In genomic region chr11:106254767-106255166, GRCm38 (mm10) we compare ENCODE assay signal across 9 mouse cellular contexts. TPM values are rescaled to one million over a fixed set of nuclear protein-coding genes. Genes with fewer than 3 reads are reported as not detected.
DNase-seq lines count a peak whose midpoint lies in the region; ATAC-seq and TF ChIP-seq lines count a peak whose summit lies in the region.
"Had no signal": no experiment of that assay in that cellular context is flagged by ENCODE, and none has a peak within 500 bp of the region (broad histone marks: within the 10 kb centered on the region; RNA-seq: fewer than 3 reads in every experiment).

No protein-coding gene starts in this region.

- in situ Hi-C loops in ES-E14 (cut with MboI; ENCODE audit: low sequenced_read_pairs in 2 of 2, unreplicated experiment in 2 of 2) = no loop called here

- peak overlapping the region; percentile 86 for H3K4me3 ChIP-seq in heart, embryonic 12.5 days
- peak overlapping the region; percentile 96 to 100 for H3K4me3 ChIP-seq in ES-E14 (ENCODE audit: insufficient read depth in 1 of 2, low read depth in 1 of 2, low read length in 2 of 2, poor library complexity in 1 of 2, severe bottlenecking in 1 of 2)
- H3K4me3 ChIP-seq in hindbrain, embryonic 10.5 days = peak overlapping the region; percentile 69
- peak overlapping the region; percentile 91 for H3K4me3 ChIP-seq in midbrain, embryonic 10.5 days

- DNase-seq in heart, adult 18-20 months = no peak
- no peak for DNase-seq in ES-E14 (ENCODE audit: low read depth, low spot score)
- DNase-seq in hindbrain, embryonic 10.5 days (ENCODE audit: low spot score) = no peak
- DNase-seq in midbrain, embryonic 10.5 days (ENCODE audit: low spot score) = no peak
- no peak for DNase-seq in B cell, adult 2 months
- DNase-seq in spleen, adult 12 weeks (ENCODE audit: low spot score) = no peak
- no peak for DNase-seq in gastrocnemius, adult 8-10 months (ENCODE audit: low spot score in 2 of 2)

- ATAC-seq in heart, embryonic 12.5 days (ENCODE audit: insufficient number of reproducible peaks, low FRiP score) = no peak
- ATAC-seq: Patski had no signal

- no peaks in the 10 kb centered on the region for H3K9me3 ChIP-seq in heart, embryonic 12.5 days (replicated peaks)
- H3K9me3 ChIP-seq in ES-E14 (ENCODE audit: control insufficient read depth, insufficient read depth, low read depth, low read length) = no peaks in the 10 kb centered on the region
- no peaks in the 10 kb centered on the region for H3K9me3 ChIP-seq in hindbrain, embryonic 10.5 days
- no peaks in the 10 kb centered on the region for H3K9me3 ChIP-seq in midbrain, embryonic 10.5 days (replicated peaks)

- peaks cover 20% of the 10 kb centered on the region for H3K4me1 ChIP-seq in heart, embryonic 12.5 days (replicated peaks)
- H3K4me1 ChIP-seq in ES-E14 (ENCODE audit: control insufficient read depth in 2 of 2, insufficient read depth in 2 of 2, low read length in 2 of 2, poor library complexity in 1 of 2) = peaks cover 4 to 10% of the 10 kb centered on the region in 2 experiments; a peak in 3 of 4 replicates
- peaks cover 24% of the 10 kb centered on the region for H3K4me1 ChIP-seq in hindbrain, embryonic 10.5 days (replicated peaks)
- peaks cover 28% of the 10 kb centered on the region for H3K4me1 ChIP-seq in midbrain, embryonic 10.5 days

- no peak overlapping the region for H3K27ac ChIP-seq in heart, embryonic 12.5 days (ENCODE audit: poor library complexity, severe bottlenecking)
- no peak overlapping the region for H3K27ac ChIP-seq in ES-E14 (ENCODE audit: insufficient read depth, low read depth, low read length, poor library complexity, severe bottlenecking)
- no peak overlapping the region for H3K27ac ChIP-seq in hindbrain, embryonic 10.5 days
- no peak overlapping the region for H3K27ac ChIP-seq in midbrain, embryonic 10.5 days (replicated peaks)

- peak overlapping the region; percentile 93 for H3K4me2 ChIP-seq in heart, embryonic 12.5 days

- H3K9ac ChIP-seq in heart, embryonic 12.5 days = peak overlapping the region; percentile 81
- H3K9ac ChIP-seq in ES-E14 (ENCODE audit: insufficient read depth, low read depth, low read length, poor library complexity, severe bottlenecking) = peak overlapping the region; percentile 100

- 15% methylated on average over 2 of the region's 2 CpGs for WGBS in heart, embryonic 12.5 days
- 29% methylated on average over 2 of the region's 2 CpGs for WGBS in hindbrain, embryonic 10.5 days
- WGBS in midbrain, embryonic 10.5 days = 21% methylated on average over 2 of the region's 2 CpGs

- peaks cover 59% of the 10 kb centered on the region for H3K36me3 ChIP-seq in heart, embryonic 12.5 days
- H3K36me3 ChIP-seq in ES-E14 (ENCODE audit: control insufficient read depth, insufficient read depth, low read length, poor library complexity, severe bottlenecking) = peaks cover 55% of the 10 kb centered on the region
- H3K36me3 ChIP-seq in hindbrain, embryonic 10.5 days = peaks cover 78% of the 10 kb centered on the region
- peaks cover 80% of the 10 kb centered on the region for H3K36me3 ChIP-seq in midbrain, embryonic 10.5 days

- H3K27me3 ChIP-seq in heart, embryonic 12.5 days (replicated peaks) = no peaks in the 10 kb centered on the region
- H3K27me3 ChIP-seq in hindbrain, embryonic 10.5 days (ENCODE audit: insufficient read depth, poor library complexity, severe bottlenecking) = no peaks in the 10 kb centered on the region
- no peaks in the 10 kb centered on the region for H3K27me3 ChIP-seq in midbrain, embryonic 10.5 days (ENCODE audit: low read depth, poor library complexity, severe bottlenecking)
- H3K27me3 ChIP-seq: Patski had no signal

TF ChIP-seq in ES-E14, 5 proteins besides CTCF, POLR2A, EP300 and RAD21:
- TF ChIP-seq CHD2 (IDR thresholded peaks at IDR 0.05; ENCODE audit: low read depth, low read length) = no peak
- no peak for TF ChIP-seq ZNF384 (IDR thresholded peaks at IDR 0.05; ENCODE audit: low read depth, low read length)
- no peak for TF ChIP-seq HCFC1 (IDR thresholded peaks at IDR 0.05; ENCODE audit: borderline replicate concordance, insufficient read depth, low read length)
- no peak for TF ChIP-seq ZC3H11A (IDR thresholded peaks at IDR 0.05; ENCODE audit: borderline replicate concordance, low read depth, low read length)
TF ChIP-seq in ES-E14: peak in this region for 0.

RNA-seq across cellular contexts. Expression of gene Ftsj3, which starts 1.1 kb away (rescaled TPM):
- 45.3 and 45.9 TPM in 2 replicates for polyA plus RNA-seq in heart, embryonic 12.5 days (2016; fragmentation: Nextera tagmentation; extraction: Ambion mirVana)
- total RNA-seq in heart, adult 18-20 months (2021) = 10 to 100 TPM; 19.5 to 23.2 TPM
- total RNA-seq in ES-E14 (2012; rRNA removed) = 304 and 403 TPM in 2 replicates
- polyA plus RNA-seq in hindbrain, embryonic 10.5 days (2016; fragmentation: Nextera tagmentation; extraction: Ambion mirVana) = 52.6 and 78.7 TPM in 2 replicates
- 78.1 and 83.8 TPM in 2 replicates for polyA plus RNA-seq in midbrain, embryonic 10.5 days (2016; fragmentation: Nextera tagmentation; extraction: Ambion mirVana)
- total RNA-seq in gastrocnemius, adult 8-10 months (2022) = 10 to 100 TPM; 18.0 to 28.8 (median 21.3) TPM

RNA-seq across cellular contexts. Expression of gene Psmc5, which starts 1.2 kb away (rescaled TPM):
- 247 and 253 TPM in 2 replicates for polyA plus RNA-seq in heart, embryonic 12.5 days (2016; fragmentation: Nextera tagmentation; extraction: Ambion mirVana)
- 100 to 1,000 TPM; 109 TPM for total RNA-seq in heart, adult 18-20 months (2021)
- total RNA-seq in ES-E14 (2012; rRNA removed) = 161 and 263 TPM in 2 replicates
- 371 and 420 TPM in 2 replicates for polyA plus RNA-seq in hindbrain, embryonic 10.5 days (2016; fragmentation: Nextera tagmentation; extraction: Ambion mirVana)
- 408 and 433 TPM in 2 replicates for polyA plus RNA-seq in midbrain, embryonic 10.5 days (2016; fragmentation: Nextera tagmentation; extraction: Ambion mirVana)
- total RNA-seq in gastrocnemius, adult 8-10 months (2022) = 100 to 1,000 TPM; 125 to 150 (median 137) TPM

RNA-seq across cellular contexts. Expression of gene Smarcd2, which starts 18.0 kb away (rescaled TPM):
- 24.6 and 25.3 TPM in 2 replicates for polyA plus RNA-seq in heart, embryonic 12.5 days (2016; fragmentation: Nextera tagmentation; extraction: Ambion mirVana)
- 10 to 100 TPM; 12.3 to 19.0 TPM for total RNA-seq in heart, adult 18-20 months (2021)
- total RNA-seq in ES-E14 (2012; rRNA removed) = 45.0 and 47.7 TPM in 2 replicates
- 24.9 and 27.3 TPM in 2 replicates for polyA plus RNA-seq in hindbrain, embryonic 10.5 days (2016; fragmentation: Nextera tagmentation; extraction: Ambion mirVana)
- polyA plus RNA-seq in midbrain, embryonic 10.5 days (2016; fragmentation: Nextera tagmentation; extraction: Ambion mirVana) = 19.3 and 20.0 TPM in 2 replicates
- total RNA-seq in gastrocnemius, adult 8-10 months (2022) = 10 to 100 TPM in 2 of 4 experiments, 1 to 10 TPM in 2; 8.3 to 11.5 (median 10.0) TPM

RNA-seq across cellular contexts. Expression of gene Tcam1, which starts 21.7 kb away (rescaled TPM):
- polyA plus RNA-seq in heart, embryonic 12.5 days (2016; fragmentation: Nextera tagmentation; extraction: Ambion mirVana) = 0.05 and 0.06 TPM in 2 replicates
- total RNA-seq in heart, adult 18-20 months (2021) = not detected
- 1.0 and 1.3 TPM in 2 replicates for total RNA-seq in ES-E14 (2012; rRNA removed)
- polyA plus RNA-seq in hindbrain, embryonic 10.5 days (2016; fragmentation: Nextera tagmentation; extraction: Ambion mirVana) = 0.12 and 0.25 TPM in 2 replicates
- polyA plus RNA-seq in midbrain, embryonic 10.5 days (2016; fragmentation: Nextera tagmentation; extraction: Ambion mirVana) = 0.06 and 0.15 TPM in 2 replicates
- under 1 TPM in 3 of 4 experiments, not detected in 1; 0.07 to 0.13 (median 0.12) TPM for total RNA-seq in gastrocnemius, adult 8-10 months (2022)

RNA-seq across cellular contexts. Expression of gene Ddx42, which starts 38.0 kb away (rescaled TPM):
- polyA plus RNA-seq in heart, embryonic 12.5 days (2016; fragmentation: Nextera tagmentation; extraction: Ambion mirVana) = 59.1 and 60.7 TPM in 2 replicates
- 10 to 100 TPM; 24.1 to 26.7 TPM for total RNA-seq in heart, adult 18-20 months (2021)
- total RNA-seq in ES-E14 (2012; rRNA removed) = 48.2 and 64.3 TPM in 2 replicates
- 85.6 and 98.1 TPM in 2 replicates for polyA plus RNA-seq in hindbrain, embryonic 10.5 days (2016; fragmentation: Nextera tagmentation; extraction: Ambion mirVana)
- 100 and 112 TPM in 2 replicates for polyA plus RNA-seq in midbrain, embryonic 10.5 days (2016; fragmentation: Nextera tagmentation; extraction: Ambion mirVana)
- 10 to 100 TPM; 22.8 to 26.9 (median 24.4) TPM for total RNA-seq in gastrocnemius, adult 8-10 months (2022)

Comparison
In these comparisons a context has a peak if more than half of its experiments do, and no peak if none do; other contexts are left out.
1. RNA of gene Ftsj3, which starts 1.1 kb away (total RNA-seq): 304 to 403 TPM in ES-E14; 19.5 to 23.2 TPM in heart, adult 18-20 months and 18.0 to 28.8 TPM in gastrocnemius, adult 8-10 months; every median in the first group is over 10 times any median in the second.
2. Peak in every context shown above with its lines, with median percentiles within 50 percentile points of each other: H3K4me3 ChIP-seq.